Mouse (Mus musculus): ENCODE data around the gene Lgi4. TPM values are rescaled to one million over a fixed set of nuclear protein-coding genes. Genes with fewer than 3 reads are reported as not detected.

The Lgi4 gene
- polyA plus RNA-seq, 1 experiment from 2014 or later = 0.01 TPM

DNA sequence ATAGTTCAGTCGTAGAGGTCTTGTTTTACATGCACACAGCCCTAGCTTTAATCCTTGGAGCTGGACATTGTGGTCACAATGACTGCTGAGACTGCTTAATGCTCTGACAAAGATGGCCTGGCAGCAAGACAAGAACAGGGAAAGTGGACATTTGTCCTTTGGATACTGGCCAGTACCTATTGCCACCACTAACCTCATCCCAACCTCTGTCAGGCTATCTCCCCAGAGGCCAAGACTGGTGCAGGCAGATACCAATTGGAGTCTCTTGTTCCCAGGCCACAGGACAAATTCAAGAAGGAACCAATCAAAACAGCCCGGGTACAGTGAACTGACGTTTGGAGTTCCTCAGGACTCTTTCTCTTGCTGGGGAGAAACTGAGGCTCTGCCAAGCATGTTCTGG is 29.1 kb downstream of the Lgi4 start:
- in situ Hi-C loops (cut with MboI; ENCODE audit: low pct_unique_long_range_greater_than_20kb) = no loop called here
- ChIA-PET POLR2A (interaction anchor here (0.6 kb wide), 1 partner anchor 714 kb away, joined by 4 read pairs; no protein-coding TSS in a partner anchor), CTCF (interaction anchor here (0.8 to 2.1 kb wide), 2 partner anchors 10 to 17 kb away, joined by 3 to 6 read pairs; no protein-coding TSS in a partner anchor)
- no peak for TF ChIP-seq CTCF (IDR thresholded peaks at IDR 0.05)
- no peak for ATAC-seq
- DNase-seq (ENCODE audit: low read depth, low spot score) = no peak
- H3K27me3 ChIP-seq = no peaks in the 10 kb centered on the region

DNA sequence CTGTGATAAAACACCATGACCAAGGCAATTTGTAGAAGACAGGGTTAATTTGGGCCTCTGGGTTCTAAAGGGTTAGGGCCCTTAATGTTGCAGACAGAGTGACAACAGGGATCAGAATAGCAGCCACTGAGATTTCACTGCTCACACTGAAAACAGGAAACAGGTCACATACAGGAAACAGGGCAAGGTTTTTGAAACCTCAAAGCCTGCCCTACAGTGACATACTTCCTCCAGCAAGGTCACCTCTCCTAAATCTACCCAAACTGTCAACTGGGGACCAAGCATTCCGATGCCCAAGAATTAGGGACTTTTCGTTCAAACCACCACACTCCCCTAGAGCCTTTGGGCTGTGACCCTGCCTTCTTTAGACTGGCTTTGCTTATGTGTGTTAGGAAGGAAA is 30.6 kb downstream of the Lgi4 start:
- H3K27me3 ChIP-seq = peaks cover 4% of the 10 kb centered on the region
- in situ Hi-C loops (cut with MboI; ENCODE audit: low pct_unique_long_range_greater_than_20kb) = loop anchor here (10.0 kb wide), 1 partner anchor 205 kb away; the partner anchor contains the start of gene Cd22
- CTCF ChIA-PET = interaction anchor here (1.0 to 1.3 kb wide), 2 partner anchors 9 to 10 kb away, joined by 3 read pairs; no protein-coding TSS in a partner anchor
- DNase-seq (ENCODE audit: low read depth, low spot score) = no peak
- POLR2A ChIA-PET = no interaction called here
- ATAC-seq = no peak
- no peak for TF ChIP-seq CTCF (IDR thresholded peaks at IDR 0.05)

DNA sequence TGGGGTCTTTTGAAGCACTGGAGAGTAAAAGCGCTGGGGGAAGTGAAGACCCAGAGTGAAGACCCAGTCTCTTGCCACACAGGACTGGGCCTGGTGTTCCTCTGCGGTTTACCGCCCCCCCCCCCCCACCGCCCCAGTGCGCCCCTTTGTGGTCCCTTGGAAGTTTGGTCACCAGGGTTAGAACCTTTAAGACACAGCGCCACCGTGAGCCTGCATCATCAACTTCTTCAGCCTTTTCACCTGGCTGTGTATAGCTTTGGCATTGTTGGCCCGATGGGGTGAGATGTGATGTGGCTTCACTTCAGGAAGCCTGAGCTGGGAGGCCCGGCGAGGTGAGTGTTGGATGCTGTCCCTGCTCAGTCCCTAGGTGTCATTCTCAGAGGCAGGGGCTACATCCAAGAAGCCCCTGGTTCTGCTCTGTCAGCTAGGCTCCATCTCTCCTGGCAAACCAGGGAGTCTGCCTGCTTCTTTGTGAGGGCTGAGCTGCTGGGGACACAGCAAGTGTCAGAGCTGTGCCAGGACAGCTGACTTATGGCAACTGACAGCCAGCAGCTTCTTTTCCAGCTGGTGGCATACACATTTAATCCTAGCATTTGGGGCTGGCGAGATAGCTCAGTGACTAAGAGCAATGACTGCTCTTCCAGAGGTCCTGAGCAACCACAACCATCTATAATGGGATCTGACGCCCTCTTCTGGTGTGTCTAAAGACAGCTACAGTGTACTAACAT is 35.8 kb downstream of the Lgi4 start:
- TF ChIP-seq CTCF (IDR thresholded peaks at IDR 0.05) = no peak
- ChIA-PET POLR2A (no interaction called here), CTCF (interaction anchor here (0.9 to 1.7 kb wide), 3 partner anchors 14 to 36 kb away, joined by 3 to 6 read pairs (median 3); partner anchors contain the start of gene Lgi4)
- ATAC-seq (no peak), DNase-seq (ENCODE audit: low read depth, low spot score) (no peak)
- H3K27me3 ChIP-seq = peaks cover 4% of the 10 kb centered on the region
- in situ Hi-C loops (cut with MboI; ENCODE audit: low pct_unique_long_range_greater_than_20kb) = loop anchor here (10.0 kb wide), 1 partner anchor 210 kb away; the partner anchor contains the start of gene Cd22

DNA sequence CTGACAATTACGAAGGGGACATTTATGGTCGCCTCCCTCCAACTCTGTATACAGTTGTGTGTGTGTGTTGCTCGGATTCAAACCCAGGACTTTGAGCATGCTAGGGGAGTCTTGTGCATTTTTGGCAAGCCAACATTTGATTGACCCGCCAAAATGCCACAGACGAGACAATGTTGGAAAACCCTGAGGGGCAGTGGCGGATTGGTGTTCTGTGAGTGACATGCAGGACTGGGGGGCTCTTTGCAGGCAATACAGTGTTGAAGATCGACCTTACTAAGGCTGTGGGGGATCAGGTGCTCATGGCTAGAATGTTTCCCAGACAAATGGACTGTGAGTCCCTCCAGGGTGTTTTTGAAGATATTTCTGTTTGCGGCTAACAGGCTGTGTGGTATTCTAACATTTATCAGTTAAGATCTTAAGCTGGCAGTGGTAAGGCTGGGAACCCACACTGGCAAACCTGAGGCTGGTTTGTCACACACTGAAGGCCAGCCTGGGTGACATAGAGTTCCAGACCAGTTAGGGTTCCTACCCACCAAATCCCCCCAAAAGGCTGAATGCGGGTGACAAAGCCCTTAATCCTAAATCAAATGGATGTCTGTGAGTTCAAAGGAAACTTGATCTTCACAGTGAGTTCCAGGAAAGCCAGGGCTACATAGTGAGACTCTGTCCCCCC is 37.9 kb downstream of the Lgi4 start:
- ATAC-seq (no peak), DNase-seq (ENCODE audit: low read depth, low spot score) (no peak)
- in situ Hi-C loops (cut with MboI; ENCODE audit: low pct_unique_long_range_greater_than_20kb) = loop anchor here (10.0 kb wide), 1 partner anchor 212 kb away; the partner anchor contains the start of gene Cd22
- CTCF ChIA-PET = interaction anchor here (1.4 to 1.8 kb wide), 4 partner anchors 17 to 58 kb away, joined by 5 to 8 read pairs (median 6); no protein-coding TSS in a partner anchor
- POLR2A ChIA-PET = no interaction called here
- peaks cover 4% of the 10 kb centered on the region for H3K27me3 ChIP-seq
- TF ChIP-seq CTCF (IDR thresholded peaks at IDR 0.05) = no peak

DNA sequence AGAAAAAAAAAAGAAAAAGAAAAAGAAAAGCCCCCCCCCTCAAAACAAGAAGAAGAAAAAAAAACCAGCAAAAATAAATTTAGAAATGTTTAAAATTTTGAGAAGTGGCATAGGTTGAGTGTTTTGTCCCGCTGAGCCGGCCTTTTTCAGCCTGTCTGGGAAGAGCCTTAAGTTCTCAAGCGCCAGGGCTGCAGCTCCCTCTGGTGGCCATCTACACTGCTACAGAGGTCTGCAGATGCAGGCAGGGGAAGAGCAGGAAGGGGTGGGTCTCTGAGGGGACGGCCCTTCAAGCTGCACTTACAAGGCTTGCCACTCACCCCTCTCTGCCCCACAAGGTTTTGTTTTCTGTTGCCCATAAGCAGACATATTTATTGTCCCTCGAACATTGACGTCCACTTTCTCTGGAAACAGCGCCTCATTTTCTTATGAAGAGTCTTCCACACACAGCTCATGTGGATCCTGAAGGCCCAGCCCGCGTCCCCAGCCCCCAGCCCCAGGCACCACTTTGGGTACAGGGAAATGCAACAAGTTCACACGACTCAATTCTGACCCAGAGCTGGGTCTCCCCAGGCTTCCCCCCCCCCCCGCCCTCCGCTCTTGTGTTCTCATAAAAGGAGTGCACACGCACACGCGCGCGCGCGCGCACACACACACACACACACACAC is 38.6 kb downstream of the Lgi4 start:
- ChIA-PET POLR2A (no interaction called here), CTCF (interaction anchor here (1.1 to 1.8 kb wide), 6 partner anchors 8 to 57 kb away, joined by 3 to 8 read pairs (median 6); partner anchors contain the start of gene Fxyd1)
- H3K27me3 ChIP-seq = peaks cover 4% of the 10 kb centered on the region
- DNase-seq (ENCODE audit: low read depth, low spot score) (peak; percentile 24), ATAC-seq (peak; percentile 87)
- peak; percentile 87 for TF ChIP-seq CTCF (IDR thresholded peaks at IDR 0.05)
- in situ Hi-C loops (cut with MboI; ENCODE audit: low pct_unique_long_range_greater_than_20kb) = loop anchor here (10.0 kb wide), 1 partner anchor 213 kb away; the partner anchor contains the start of gene Cd22

DNA sequence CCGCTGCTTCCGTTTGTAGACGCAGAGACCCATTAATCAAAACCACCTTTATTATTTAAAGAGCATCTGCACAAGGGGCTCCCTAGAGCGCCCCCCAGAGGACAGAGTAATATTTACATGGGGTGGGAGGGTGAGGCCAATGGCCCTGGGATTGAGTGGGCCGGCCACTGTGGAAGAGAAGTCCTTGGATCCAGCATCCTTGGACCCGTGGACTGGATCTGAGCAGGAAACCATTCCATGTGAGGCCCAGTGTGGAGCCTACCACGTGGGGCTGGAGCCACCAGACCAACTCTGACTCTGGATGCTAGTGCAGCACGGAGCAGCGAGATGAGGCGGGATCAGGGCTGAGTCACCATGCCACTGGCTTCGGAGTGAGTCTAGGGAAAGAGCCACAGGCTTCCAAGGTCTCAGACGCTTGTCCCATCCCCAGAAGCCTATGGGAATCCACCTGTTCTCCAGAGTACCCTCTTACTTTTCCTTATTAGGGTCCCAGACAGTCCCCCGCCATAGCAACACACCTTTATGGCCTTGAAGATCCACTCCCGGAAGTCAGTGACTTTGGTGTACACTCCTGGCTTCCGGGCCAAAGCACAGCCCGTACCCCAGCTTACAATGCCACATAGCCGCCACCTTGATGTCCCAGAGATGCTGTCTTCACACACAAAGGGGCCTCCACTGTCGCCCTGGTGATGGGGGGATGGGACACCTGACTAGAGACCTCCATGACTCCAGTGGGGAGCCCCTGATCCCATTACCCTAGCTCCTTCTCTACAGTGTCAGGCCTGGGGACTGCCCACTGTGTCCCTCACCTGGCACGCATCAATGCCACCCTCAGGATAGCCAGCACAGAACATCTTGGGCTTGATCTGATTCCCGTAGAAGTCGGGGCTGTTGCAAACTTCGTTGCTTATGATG is 39.8 kb downstream of the Lgi4 start:
- no peak for DNase-seq (ENCODE audit: low read depth, low spot score)
- CTCF ChIA-PET = interaction anchor here (1.1 to 1.8 kb wide), 4 partner anchors 9 to 41 kb away, joined by 3 to 7 read pairs (median 6); partner anchors contain the start of gene Fxyd1
- POLR2A ChIA-PET = no interaction called here
- TF ChIP-seq CTCF (IDR thresholded peaks at IDR 0.05) = peak; percentile 24
- ATAC-seq = peak; percentile 33
- in situ Hi-C loops (cut with MboI; ENCODE audit: low pct_unique_long_range_greater_than_20kb) = loop anchor here (10.0 kb wide), 1 partner anchor 214 kb away; the partner anchor contains the start of gene Cd22
- H3K27me3 ChIP-seq = peaks cover 8% of the 10 kb centered on the region

DNA sequence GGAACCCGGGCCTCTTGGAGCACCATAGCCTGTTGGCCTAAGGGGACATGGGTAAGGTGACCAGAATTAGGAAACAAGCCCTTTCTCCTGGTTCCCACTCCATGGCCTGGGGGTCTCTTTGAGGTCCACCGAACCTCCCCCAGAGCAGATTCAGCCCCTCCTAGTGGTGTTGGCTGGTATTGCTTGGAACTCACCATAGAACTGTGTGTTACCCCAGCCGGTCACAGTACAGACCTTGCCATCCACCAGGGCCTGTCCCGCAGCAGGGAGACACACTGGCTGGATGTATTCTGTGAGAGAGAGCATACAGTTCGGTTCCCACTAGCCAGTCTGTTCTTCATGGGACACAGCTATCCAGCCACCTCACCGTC is 40.5 kb downstream of the Lgi4 start:
- no peak for DNase-seq (ENCODE audit: low read depth, low spot score)
- in situ Hi-C loops (cut with MboI; ENCODE audit: low pct_unique_long_range_greater_than_20kb) = loop anchor here (10.0 kb wide), 1 partner anchor 215 kb away; the partner anchor contains the start of gene Cd22
- CTCF ChIA-PET = no interaction called here
- no peak for TF ChIP-seq CTCF (IDR thresholded peaks at IDR 0.05)
- no peak for ATAC-seq
- POLR2A ChIA-PET = no interaction called here
- H3K27me3 ChIP-seq = peaks cover 6% of the 10 kb centered on the region

DNA sequence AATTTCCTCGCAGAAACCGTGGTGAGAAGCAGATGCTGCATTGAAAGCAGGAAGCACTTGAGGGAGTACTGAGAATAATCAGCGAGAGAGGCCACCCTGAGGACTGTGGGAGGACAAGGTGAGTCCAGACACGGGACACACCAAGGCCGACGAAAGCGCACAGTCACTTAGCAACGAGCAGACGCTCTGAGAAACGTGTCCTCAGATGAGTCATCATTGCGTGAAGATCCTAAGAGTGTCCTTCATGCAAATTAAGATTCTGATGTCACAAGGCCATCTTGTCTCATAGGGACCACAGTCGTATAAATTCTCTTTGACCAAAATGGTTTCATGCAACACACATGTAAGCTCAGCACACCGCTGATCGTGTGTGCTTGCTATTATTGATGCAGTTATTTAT is 41.6 kb downstream of the Lgi4 start:
- DNase-seq (ENCODE audit: low read depth, low spot score) = no peak
- TF ChIP-seq CTCF (IDR thresholded peaks at IDR 0.05) = no peak
- peaks cover 6% of the 10 kb centered on the region for H3K27me3 ChIP-seq
- no peak for ATAC-seq
- ChIA-PET CTCF (interaction anchor here (1.0 kb wide), 1 partner anchor 64 kb away, joined by 4 read pairs; no protein-coding TSS in a partner anchor), POLR2A (no interaction called here)
- in situ Hi-C loops (cut with MboI; ENCODE audit: low pct_unique_long_range_greater_than_20kb) = no loop called here

DNA sequence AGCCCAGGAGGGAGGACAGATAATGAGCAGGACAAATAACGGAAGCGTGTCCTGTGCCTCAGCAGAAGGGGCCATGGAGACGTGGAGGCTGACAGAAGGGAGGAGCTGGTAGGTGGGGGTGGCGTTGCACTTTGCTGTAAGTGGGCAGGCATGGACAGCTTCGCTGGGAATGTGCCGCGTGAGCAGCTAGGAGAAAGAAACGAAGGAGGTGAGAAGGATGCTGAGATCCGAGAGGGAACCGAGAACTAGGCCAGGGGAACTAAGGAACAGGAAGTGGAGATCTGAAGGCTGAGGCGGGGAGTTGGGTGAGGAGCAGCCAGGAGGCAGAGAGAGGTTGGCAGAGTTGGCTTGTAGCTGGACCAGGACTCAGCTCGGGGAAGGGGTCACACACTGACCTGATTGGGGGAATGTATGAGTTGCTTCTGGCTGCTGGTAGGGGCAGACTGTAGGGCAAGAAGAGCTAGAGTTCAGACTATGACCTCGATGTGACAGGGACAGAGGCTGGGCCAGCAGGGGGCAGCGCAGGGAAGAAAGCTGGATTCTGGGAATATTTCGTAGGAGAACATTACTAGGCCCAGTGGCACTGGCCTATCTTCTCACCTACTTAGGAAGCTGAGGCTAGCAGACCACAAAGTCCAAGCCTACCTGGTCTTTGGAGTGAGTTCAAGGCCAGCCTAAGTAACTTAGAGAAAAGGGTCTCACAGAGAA is 46.1 kb downstream of the Lgi4 start:
- H3K27me3 ChIP-seq = peaks cover 6% of the 10 kb centered on the region
- TF ChIP-seq CTCF (IDR thresholded peaks at IDR 0.05) = no peak
- no peak for DNase-seq (ENCODE audit: low read depth, low spot score)
- ChIA-PET POLR2A (interaction anchor here (1.1 kb wide), 1 partner anchor 11 kb away, joined by 3 read pairs; no protein-coding TSS in a partner anchor), CTCF (interaction anchor here (0.9 to 2.5 kb wide), 6 partner anchors 11 to 72 kb away, joined by 3 to 8 read pairs (median 4); no protein-coding TSS in a partner anchor)
- ATAC-seq = peak; percentile 52
- in situ Hi-C loops (cut with MboI; ENCODE audit: low pct_unique_long_range_greater_than_20kb) = no loop called here

Measured in Patski (cell line).